Mouse (Mus musculus) spleen, adult 2 months (tissue): Measurements from ENCODE around the gene Gm49721.
"Not testable (repeated sequence)": the region's sequence is repeated elsewhere in the genome, so short reads cannot be mapped to it uniquely, and the experiment has no call there.

ENCODE experiments used
- CTCF ChIP-seq: fragments of 200-500 bp; IDR thresholded peaks from 2 replicates; pipeline ENCODE4 v1.5.1; 2011; ENCODE audit warnings: mild to moderate bottlenecking, inconsistent platforms; ENCODE audit not compliant: insufficient read depth, insufficient read length, insufficient replicate concordance; ENCODE audit errors: extremely low read depth
- POLR2A ChIP-seq: fragments of 200-500 bp; IDR thresholded peaks from 2 replicates; pipeline ENCODE4 v1.6.1; 2011; ENCODE audit warnings: low read depth, low read length, inconsistent platforms

GRCm38 (mm10) chr17:7025257-7025656 is 46.6 kb downstream of the Gm49721 start, which contains the start of gene Gm1604a:
- TF ChIP-seq CTCF, POLR2A: not testable (repeated sequence)
